Mouse (Mus musculus): ENCODE measurements around the gene Gm10134. TPM values are rescaled to one million over a fixed set of nuclear protein-coding genes. Genes with fewer than 3 reads are reported as not detected.

Gene Gm10134
- polyA plus RNA-seq (2014; fragmentation: Nextera tagmentation; extraction: Ambion mirVana) = 6.6 and 7.5 TPM in 2 replicates

GRCm38 (mm10) chr2:28505795-28506194, at the start of gene Gm10134:
Gene Gm10134 (plus strand): TSS chr2:28506095.
- ATAC-seq (ENCODE audit: insufficient number of reproducible peaks, insufficient read depth, low FRiP score, low read depth) = no peak
- WGBS = 72% methylated on average over 3 of the region's 3 CpGs
- H3K4me3 ChIP-seq (ENCODE audit: low read depth, low read length) = no peak within 1 kb of the TSS

GRCm38 (mm10) chr2:28456616-28457015, 49.3 kb upstream of the Gm10134 start:
- H3K4me2 ChIP-seq (replicated peaks; ENCODE audit: low read depth, low read length) = no peak overlapping the region
- no peaks in the 10 kb centered on the region for H3K27me3 ChIP-seq (ENCODE audit: control insufficient read depth, insufficient read depth, low read length)
- 84% methylated on average over 1 of the region's 1 CpGs for whole genome bisulfite sequencing
- H3K4me3 ChIP-seq (ENCODE audit: low read depth, low read length) = no peak overlapping the region
- ATAC-seq (ENCODE audit: insufficient number of reproducible peaks, insufficient read depth, low FRiP score, low read depth) = no peak
- no peak overlapping the region for H3K27ac ChIP-seq (ENCODE audit: low read length)
- no peaks in the 10 kb centered on the region for H3K4me1 ChIP-seq (ENCODE audit: control insufficient read depth, insufficient read depth, low read length)
- H3K36me3 ChIP-seq (ENCODE audit: control insufficient read depth, insufficient read depth, low read length) = no peaks in the 10 kb centered on the region; the same call in 1 of the 2 replicates
- H3K9me3 ChIP-seq (ENCODE audit: control insufficient read depth, low read depth, low read length) = no peaks in the 10 kb centered on the region
- no peak overlapping the region for H3K9ac ChIP-seq (replicated peaks; ENCODE audit: low read depth, low read length)

More at GRCm38 (mm10) chr2:28505795-28506194, at the start of gene Gm10134:
- no peak within 1 kb of the TSS for H3K27ac ChIP-seq (ENCODE audit: low read length)
- no peaks in the 10 kb centered on the region for H3K9me3 ChIP-seq (ENCODE audit: control insufficient read depth, low read depth, low read length)
- H3K4me1 ChIP-seq (ENCODE audit: control insufficient read depth, insufficient read depth, low read length) = no peaks in the 10 kb centered on the region
- H3K4me2 ChIP-seq (replicated peaks; ENCODE audit: low read depth, low read length) = no peak within 1 kb of the TSS
- H3K9ac ChIP-seq (replicated peaks; ENCODE audit: low read depth, low read length) = no peak within 1 kb of the TSS
- no peaks in the 10 kb centered on the region for H3K27me3 ChIP-seq (ENCODE audit: control insufficient read depth, insufficient read depth, low read length)
- no peaks in the 10 kb centered on the region for H3K36me3 ChIP-seq (ENCODE audit: control insufficient read depth, insufficient read depth, low read length)

- WGBS = 56% methylated on average over 3 of the region's 3 CpGs
- no peak for ATAC-seq (ENCODE audit: insufficient number of reproducible peaks, insufficient read depth, low FRiP score, low read depth)
These were observed 42.0 kb upstream of the Gm10134 start for GRCm38 (mm10) chr2:28463919-28464318.

DNA sequence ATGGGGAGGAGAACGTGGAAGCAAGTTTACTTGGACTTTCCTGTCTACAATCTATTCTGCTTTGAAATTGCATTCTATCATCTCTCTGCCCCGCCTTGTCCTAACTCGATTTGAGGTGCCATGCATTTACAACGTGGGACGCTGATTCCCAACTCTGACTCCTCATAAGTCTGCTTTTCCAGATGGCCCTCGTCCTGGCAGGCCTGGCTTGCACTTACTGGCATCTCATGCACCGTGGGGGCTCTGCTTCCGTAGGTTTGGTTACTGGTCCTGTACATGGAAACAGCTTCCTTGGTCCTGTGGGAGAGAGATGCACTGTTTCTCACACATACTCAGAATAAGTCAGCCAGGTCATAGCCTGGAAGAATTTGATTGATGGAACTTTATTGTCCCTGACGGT, 41.0 kb upstream of the Gm10134 start:
- H3K9ac ChIP-seq (replicated peaks; ENCODE audit: low read depth, low read length) = no peak overlapping the region
- no peaks in the 10 kb centered on the region for H3K9me3 ChIP-seq (ENCODE audit: control insufficient read depth, low read depth, low read length)
- ATAC-seq (ENCODE audit: insufficient number of reproducible peaks, insufficient read depth, low FRiP score, low read depth) = no peak
- peaks cover 10% of the 10 kb centered on the region for H3K36me3 ChIP-seq (ENCODE audit: control insufficient read depth, insufficient read depth, low read length)
- H3K27ac ChIP-seq (ENCODE audit: low read length) = no peak overlapping the region
- 79% methylated on average over 9 of the region's 9 CpGs for WGBS
- H3K4me2 ChIP-seq (replicated peaks; ENCODE audit: low read depth, low read length) = no peak overlapping the region
- H3K4me1 ChIP-seq (ENCODE audit: control insufficient read depth, insufficient read depth, low read length) = 0 out of 2 replicates have a peak, but pooled peaks cover 9% of the 10 kb centered on the region
- H3K27me3 ChIP-seq (ENCODE audit: control insufficient read depth, insufficient read depth, low read length) = no peaks in the 10 kb centered on the region
- no peak overlapping the region for H3K4me3 ChIP-seq (ENCODE audit: low read depth, low read length)

More at GRCm38 (mm10) chr2:28463919-28464318, 42.0 kb upstream of the Gm10134 start:
- Histone ChIP-seq H3K27ac (ENCODE audit: low read length) (no peak overlapping the region), H3K36me3 (ENCODE audit: control insufficient read depth, insufficient read depth, low read length) (peaks cover under 1% of the 10 kb centered on the region; the same call in 1 of the 2 replicates), H3K9ac (replicated peaks; ENCODE audit: low read depth, low read length) (no peak overlapping the region), H3K4me2 (replicated peaks; ENCODE audit: low read depth, low read length) (no peak overlapping the region), H3K4me3 (ENCODE audit: low read depth, low read length) (no peak overlapping the region), H3K4me1 (ENCODE audit: control insufficient read depth, insufficient read depth, low read length) (0 out of 2 replicates have a peak, but pooled peaks cover 8% of the 10 kb centered on the region), H3K9me3 (ENCODE audit: control insufficient read depth, low read depth, low read length) (no peaks in the 10 kb centered on the region), H3K27me3 (ENCODE audit: control insufficient read depth, insufficient read depth, low read length) (no peaks in the 10 kb centered on the region)

GRCm38 (mm10) chr2:28465836-28466518, 39.9 kb upstream of the Gm10134 start, which contains the start of gene 1700007K13Rik:
Gene 1700007K13Rik (minus strand): TSS chr2:28466332.
- Histone ChIP-seq H3K9me3 (ENCODE audit: control insufficient read depth, low read depth, low read length) (no peaks in the 10 kb centered on the region), H3K9ac (replicated peaks; ENCODE audit: low read depth, low read length) (no peak within 1 kb of the TSS), H3K4me2 (replicated peaks; ENCODE audit: low read depth, low read length) (peak within 1 kb of the TSS; percentile 50), H3K27ac (ENCODE audit: low read length) (no peak within 1 kb of the TSS), H3K4me1 (ENCODE audit: control insufficient read depth, insufficient read depth, low read length) (0 out of 2 replicates have a peak, but pooled peaks cover 9% of the 10 kb centered on the region), H3K4me3 (ENCODE audit: low read depth, low read length) (peak within 1 kb of the TSS; percentile 19), H3K36me3 (ENCODE audit: control insufficient read depth, insufficient read depth, low read length) (peaks cover 19% of the 10 kb centered on the region), H3K27me3 (ENCODE audit: control insufficient read depth, insufficient read depth, low read length) (no peaks in the 10 kb centered on the region)
- 6% methylated on average over 25 of the region's 25 CpGs for WGBS
- peak; percentile 62; the same call in 1 of the 2 replicates for ATAC-seq (ENCODE audit: insufficient number of reproducible peaks, insufficient read depth, low FRiP score, low read depth)

DNA sequence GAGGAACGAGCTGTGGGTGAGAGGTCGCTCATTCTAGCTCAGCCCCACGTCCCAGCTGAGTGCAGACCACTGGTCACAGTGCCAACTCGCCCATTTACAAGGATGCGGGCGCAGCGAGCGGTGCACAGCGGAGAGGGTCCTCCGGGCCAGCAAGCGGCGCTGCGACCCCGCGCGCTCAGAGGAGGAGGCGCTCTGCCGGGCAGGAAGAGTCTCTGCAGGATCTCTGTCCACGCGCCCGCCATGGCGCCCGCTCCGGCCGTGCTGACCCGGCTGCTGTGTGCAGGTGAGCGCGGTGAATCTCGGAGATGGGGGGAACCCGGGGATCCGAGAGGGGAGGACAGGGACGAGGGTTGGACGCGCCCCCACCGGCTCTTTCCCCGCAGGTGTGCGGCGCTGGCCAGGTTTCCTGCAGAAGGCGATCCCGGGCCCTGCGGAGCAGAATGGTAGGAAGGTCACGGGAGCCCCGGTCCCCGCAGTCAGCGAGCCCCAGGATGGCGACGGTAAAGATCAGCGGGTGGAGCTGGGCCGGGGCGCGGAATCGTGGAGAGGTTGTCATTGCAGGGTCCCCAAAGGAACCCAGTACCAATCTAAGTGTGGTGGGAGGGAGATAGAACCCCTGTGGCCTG, 37.9 kb upstream of the Gm10134 start, which contains the start of gene Mrps2:
Gene Mrps2, plus strand, starts transcription at position 207 of the 626 bp plus-strand sequence.
- under 1% methylated on average over 52 of the region's 52 CpGs for WGBS

DNA sequence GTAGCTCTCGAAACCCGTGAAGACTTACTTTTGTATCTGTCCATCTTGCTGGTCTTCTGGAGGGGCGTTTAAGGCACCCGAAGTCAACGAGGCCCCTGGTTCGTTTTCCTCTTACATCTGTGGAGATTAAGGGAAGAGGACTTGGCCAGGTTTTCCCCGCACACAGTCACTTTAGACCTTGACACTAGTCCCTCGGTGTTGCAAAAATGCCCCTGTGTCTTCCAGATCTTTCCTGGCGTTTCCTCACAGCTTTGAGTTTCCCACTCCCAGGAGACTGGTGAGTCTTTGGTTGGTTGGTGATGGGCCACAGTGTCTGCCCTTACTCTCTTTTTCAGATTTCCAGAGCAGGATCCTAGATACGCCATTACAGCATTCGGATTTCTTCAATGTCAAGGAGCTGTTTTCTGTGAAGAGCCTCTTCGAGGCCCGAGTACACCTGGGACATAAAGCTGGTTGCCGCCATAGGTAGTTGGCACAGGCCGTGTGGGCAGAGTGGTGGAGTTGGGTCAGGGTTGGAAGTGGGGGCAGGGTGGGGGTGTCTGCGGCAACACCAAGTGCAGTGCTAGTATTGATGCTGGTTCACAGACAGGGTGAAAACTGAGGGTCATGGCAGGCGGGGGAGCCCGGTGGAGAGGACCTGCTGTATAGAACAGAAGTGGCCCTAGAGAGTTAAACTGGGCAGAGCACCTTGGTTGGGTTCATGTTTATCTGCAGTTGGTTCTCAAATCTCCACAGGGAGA, 37.2 kb upstream of the Gm10134 start:
- Histone ChIP-seq H3K27ac (ENCODE audit: low read length) (no peak overlapping the region; the same call in 1 of the 2 replicates), H3K4me2 (replicated peaks; ENCODE audit: low read depth, low read length) (peak overlapping the region; percentile 80), H3K4me1 (ENCODE audit: control insufficient read depth, insufficient read depth, low read length) (0 out of 2 replicates have a peak, but pooled peaks cover 9% of the 10 kb centered on the region), H3K36me3 (ENCODE audit: control insufficient read depth, insufficient read depth, low read length) (peaks cover 24% of the 10 kb centered on the region), H3K9ac (replicated peaks; ENCODE audit: low read depth, low read length) (peak overlapping the region; percentile 95), H3K9me3 (ENCODE audit: control insufficient read depth, low read depth, low read length) (peaks cover 5% of the 10 kb centered on the region; the same call in 1 of the 2 replicates), H3K27me3 (ENCODE audit: control insufficient read depth, insufficient read depth, low read length) (no peaks in the 10 kb centered on the region), H3K4me3 (ENCODE audit: low read depth, low read length) (peak overlapping the region; percentile 98)
- 54% methylated on average over 18 of the region's 18 CpGs for WGBS
- no peak for ATAC-seq (ENCODE audit: insufficient number of reproducible peaks, insufficient read depth, low FRiP score, low read depth)

More for the DNA sequence above, 37.9 kb upstream of the Gm10134 start, which contains the start of gene Mrps2:
- Histone ChIP-seq H3K9ac (replicated peaks; ENCODE audit: low read depth, low read length) (peak within 1 kb of the TSS; percentile 95), H3K36me3 (ENCODE audit: control insufficient read depth, insufficient read depth, low read length) (peaks cover 24% of the 10 kb centered on the region), H3K27me3 (ENCODE audit: control insufficient read depth, insufficient read depth, low read length) (no peaks in the 10 kb centered on the region), H3K27ac (ENCODE audit: low read length) (no peak within 1 kb of the TSS; the same call in 1 of the 2 replicates), H3K4me3 (ENCODE audit: low read depth, low read length) (peak within 1 kb of the TSS; percentile 98), H3K9me3 (ENCODE audit: control insufficient read depth, low read depth, low read length) (peaks cover 3% of the 10 kb centered on the region; the same call in 1 of the 2 replicates), H3K4me2 (replicated peaks; ENCODE audit: low read depth, low read length) (peak within 1 kb of the TSS; percentile 80), H3K4me1 (ENCODE audit: control insufficient read depth, insufficient read depth, low read length) (0 out of 2 replicates have a peak, but pooled peaks cover 9% of the 10 kb centered on the region)
- peak; percentile 90 for ATAC-seq (ENCODE audit: insufficient number of reproducible peaks, insufficient read depth, low FRiP score, low read depth)

DNA sequence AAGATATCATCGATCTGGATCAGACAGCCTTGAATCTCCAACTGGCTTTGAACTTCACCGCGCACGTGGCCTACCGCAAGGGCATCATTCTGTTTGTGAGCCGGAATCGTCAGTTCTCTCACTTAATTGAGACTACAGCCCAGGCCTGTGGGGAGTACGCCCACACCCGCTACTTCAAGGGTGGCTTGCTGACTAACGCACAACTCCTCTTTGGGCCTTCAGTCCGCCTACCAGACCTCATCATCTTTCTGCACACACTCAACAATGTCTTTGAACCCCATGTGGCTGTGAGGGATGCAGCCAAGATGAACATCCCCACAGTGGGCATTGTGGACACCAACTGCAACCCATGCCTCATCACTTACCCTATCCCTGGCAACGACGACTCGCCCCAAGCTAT, 36.4 kb upstream of the Gm10134 start:
- H3K9ac ChIP-seq (replicated peaks; ENCODE audit: low read depth, low read length) = no peak overlapping the region
- no peak overlapping the region for H3K4me2 ChIP-seq (replicated peaks; ENCODE audit: low read depth, low read length)
- 0 out of 2 replicates have a peak, but pooled peaks cover 9% of the 10 kb centered on the region for H3K4me1 ChIP-seq (ENCODE audit: control insufficient read depth, insufficient read depth, low read length)
- ATAC-seq (ENCODE audit: insufficient number of reproducible peaks, insufficient read depth, low FRiP score, low read depth) = no peak
- H3K36me3 ChIP-seq (ENCODE audit: control insufficient read depth, insufficient read depth, low read length) = peaks cover 24% of the 10 kb centered on the region
- H3K9me3 ChIP-seq (ENCODE audit: control insufficient read depth, low read depth, low read length) = peaks cover 5% of the 10 kb centered on the region; the same call in 1 of the 2 replicates
- 95% methylated on average over 14 of the region's 14 CpGs for WGBS
- no peak overlapping the region for H3K27ac ChIP-seq (ENCODE audit: low read length)
- no peaks in the 10 kb centered on the region for H3K27me3 ChIP-seq (ENCODE audit: control insufficient read depth, insufficient read depth, low read length)
- no peak overlapping the region for H3K4me3 ChIP-seq (ENCODE audit: low read depth, low read length)
